Mouse (Mus musculus): ENCODE measurements around the gene Get4. TPM values are rescaled to one million over a fixed set of nuclear protein-coding genes. Genes with fewer than 3 reads are reported as not detected.

Gene Get4
- polyA plus RNA-seq, 1 experiment from 2014 or later: 196 TPM

- Histone ChIP-seq H3K27ac (no peak overlapping the region), H3K4me1 (peaks cover 5% of the 10 kb centered on the region; the same call in 1 of the 2 replicates), H3K9me3 (replicated peaks) (no peaks in the 10 kb centered on the region), H3K4me3 (no peak overlapping the region), H3K27me3 (ENCODE audit: low read depth, poor library complexity, severe bottlenecking) (peaks cover 36% of the 10 kb centered on the region), H3K36me3 (no peaks in the 10 kb centered on the region)
- 68% methylated on average over 21 of the region's 21 CpGs for WGBS
- no peak for DNase-seq (ENCODE audit: low spot score)
Observed at GRCm38 (mm10) chr5:139317751-139318504, 65.8 kb downstream of the Get4 start.

Other genes with a start within 250 kb of the Get4 start
- gene Prkar1b, start 102.3 kb upstream of the Get4 start, polyA plus RNA-seq (2016; fragmentation: Nextera tagmentation; extraction: Ambion mirVana): 3.2 and 4.9 TPM in 2 replicates
- 12.9 and 13.1 TPM in 2 replicates for gene Dnaaf5, start 102.1 kb upstream of the Get4 start, polyA plus RNA-seq (2016; fragmentation: Nextera tagmentation; extraction: Ambion mirVana)
- gene Sun1, start 51.7 kb upstream of the Get4 start, polyA plus RNA-seq (2016; fragmentation: Nextera tagmentation; extraction: Ambion mirVana): 47.9 and 52.7 TPM in 2 replicates
- 0.26 and 0.46 TPM in 2 replicates for gene Adap1, start 73.3 kb downstream of the Get4 start, polyA plus RNA-seq (2016; fragmentation: Nextera tagmentation; extraction: Ambion mirVana)
- gene Cox19, start 99.1 kb downstream of the Get4 start, polyA plus RNA-seq (2016; fragmentation: Nextera tagmentation; extraction: Ambion mirVana): 110 and 118 TPM in 2 replicates
- gene Cyp2w1, start 100.3 kb downstream of the Get4 start, polyA plus RNA-seq (2016; fragmentation: Nextera tagmentation; extraction: Ambion mirVana): not detected in 2 replicates
- gene Gpr146, start 125.4 kb downstream of the Get4 start, polyA plus RNA-seq (2016; fragmentation: Nextera tagmentation; extraction: Ambion mirVana): 2.2 and 2.3 TPM in 2 replicates
- 0.16 and 0.56 TPM in 2 replicates for gene C130050O18Rik, start 153.0 kb downstream of the Get4 start, polyA plus RNA-seq (2016; fragmentation: Nextera tagmentation; extraction: Ambion mirVana)
- 0.19 and 0.39 TPM in 2 replicates for gene Gper1, start 170.8 kb downstream of the Get4 start, polyA plus RNA-seq (2016; fragmentation: Nextera tagmentation; extraction: Ambion mirVana)
- 51.6 and 60.2 TPM in 2 replicates for gene 3110082I17Rik, start 208.2 kb downstream of the Get4 start, polyA plus RNA-seq (2016; fragmentation: Nextera tagmentation; extraction: Ambion mirVana)
- gene Zfand2a, start 232.2 kb downstream of the Get4 start, polyA plus RNA-seq (2016; fragmentation: Nextera tagmentation; extraction: Ambion mirVana): 12.5 and 12.8 TPM in 2 replicates